Mouse (Mus musculus) ES-CJ7 (cell line): ENCODE results near the gene Kdm2a.

Experiments used
- DNase-seq: peaks from one replicate; pipeline ENCODE4 v3.0.0; 2011; ENCODE audit warnings: low read depth, low spot score

Kdm2a gene

DNA sequence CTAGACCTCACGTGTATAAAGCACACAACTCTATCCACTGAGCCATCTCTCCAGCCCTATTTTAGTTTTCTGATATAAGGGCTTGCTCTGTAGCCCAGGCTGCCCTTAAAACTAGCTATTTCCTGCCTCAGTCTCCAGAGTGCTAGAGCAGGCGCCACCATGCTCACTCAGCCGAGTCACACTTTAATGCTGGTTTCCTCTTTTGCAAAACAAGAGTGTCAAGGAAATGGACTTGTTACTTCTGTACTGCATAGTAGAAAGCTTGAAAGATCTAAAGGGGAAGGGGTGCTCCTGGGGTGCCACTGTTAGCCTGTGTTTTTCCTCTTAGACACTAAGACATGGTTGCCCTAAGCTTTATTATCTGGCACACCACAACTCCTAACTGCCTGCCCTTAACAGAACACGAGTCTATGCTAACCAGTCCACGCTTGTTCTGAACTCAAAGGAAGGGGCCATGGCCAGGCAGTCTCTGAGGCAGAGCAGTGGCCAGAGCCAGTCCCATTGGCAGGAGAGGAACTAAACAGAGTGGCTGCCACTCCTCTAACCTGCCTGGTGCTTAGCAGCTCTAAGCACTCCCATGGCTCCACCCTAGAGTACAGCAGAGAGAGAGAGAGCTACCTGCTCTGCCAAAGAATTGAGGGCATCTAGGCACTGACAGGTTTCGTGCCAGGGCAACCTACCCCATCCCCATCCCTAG lies 98.4 kb downstream of the Kdm2a start:
- DNase-seq = no peak

DNA sequence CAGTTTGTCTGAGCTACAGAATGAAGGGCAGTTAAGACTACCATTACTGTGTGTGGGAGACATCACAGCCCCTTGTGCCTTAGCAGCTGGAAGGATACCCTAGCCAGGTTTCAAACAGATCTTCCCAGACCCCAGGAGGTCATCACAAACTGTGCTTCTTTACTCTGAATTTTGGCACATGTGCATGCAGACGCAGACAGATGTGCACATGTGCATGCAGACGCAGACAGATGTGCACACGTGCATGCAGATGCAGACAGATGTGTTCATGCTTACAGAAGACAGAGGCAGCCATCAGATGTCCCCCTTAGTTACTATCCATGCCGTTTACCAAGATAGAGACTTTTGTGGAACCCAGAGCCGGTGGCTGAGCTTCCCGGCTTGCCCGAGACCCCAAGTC lies 99.0 kb downstream of the Kdm2a start:
- no peak for DNase-seq

GRCm38 (mm10) chr19:4298322-4299121 lies 99.6 kb downstream of the Kdm2a start:
- no peak for DNase-seq

GRCm38 (mm10) chr19:4297851-4298250 lies 100.2 kb downstream of the Kdm2a start:
- no peak for DNase-seq

DNA sequence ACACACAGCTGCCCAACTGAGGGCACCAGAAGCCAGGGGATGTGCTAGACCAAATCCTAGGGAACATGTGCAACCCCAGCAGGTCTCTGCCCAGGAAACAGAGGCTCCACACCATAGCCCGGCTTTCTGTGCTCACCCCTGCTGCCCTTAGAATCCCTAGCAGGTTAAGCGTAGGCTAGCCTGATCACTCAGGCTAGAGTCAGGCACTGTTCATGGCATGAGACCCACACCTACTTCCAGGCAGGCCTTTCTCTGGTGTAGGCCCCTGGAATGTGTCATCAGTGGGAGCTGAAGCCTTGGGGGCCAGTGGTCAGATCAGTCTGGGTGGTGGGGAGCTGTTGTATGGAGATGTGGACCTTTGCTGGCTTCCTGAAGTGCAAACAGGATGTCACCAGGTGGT lies 101.5 kb downstream of the Kdm2a start:
- DNase-seq = no peak

GRCm38 (mm10) chr19:4295391-4295790 lies 102.7 kb downstream of the Kdm2a start:
- DNase-seq = no peak

GRCm38 (mm10) chr19:4294381-4295097 lies 103.5 kb downstream of the Kdm2a start:
- peak; percentile 25 for DNase-seq

DNA sequence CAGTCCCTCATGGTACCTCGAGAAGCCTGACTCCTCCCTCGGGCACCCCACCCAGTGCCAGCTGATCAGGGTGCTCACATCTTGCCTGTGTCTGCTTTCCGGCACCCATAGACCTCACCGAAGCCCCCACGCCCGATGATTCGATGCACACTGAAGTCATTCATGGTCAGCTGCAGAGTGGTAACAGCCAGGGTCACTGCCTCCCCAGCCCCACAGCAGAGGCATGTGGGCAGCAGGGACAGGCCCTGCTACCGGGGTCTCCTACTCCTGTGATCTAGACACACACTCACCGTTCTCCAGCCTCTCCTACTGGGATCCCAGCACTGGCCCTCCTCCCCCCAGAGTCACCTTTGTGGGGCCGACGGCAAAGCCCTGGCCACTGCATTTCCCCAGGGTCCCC lies 106.9 kb downstream of the Kdm2a start:
- no peak for DNase-seq

- no peak for DNase-seq
Measured at GRCm38 (mm10) chr19:4290749-4291148, 107.3 kb downstream of the Kdm2a start.

GRCm38 (mm10) chr19:4283653-4284052 lies 114.4 kb downstream of the Kdm2a start:
- DNase-seq = no peak

DNA sequence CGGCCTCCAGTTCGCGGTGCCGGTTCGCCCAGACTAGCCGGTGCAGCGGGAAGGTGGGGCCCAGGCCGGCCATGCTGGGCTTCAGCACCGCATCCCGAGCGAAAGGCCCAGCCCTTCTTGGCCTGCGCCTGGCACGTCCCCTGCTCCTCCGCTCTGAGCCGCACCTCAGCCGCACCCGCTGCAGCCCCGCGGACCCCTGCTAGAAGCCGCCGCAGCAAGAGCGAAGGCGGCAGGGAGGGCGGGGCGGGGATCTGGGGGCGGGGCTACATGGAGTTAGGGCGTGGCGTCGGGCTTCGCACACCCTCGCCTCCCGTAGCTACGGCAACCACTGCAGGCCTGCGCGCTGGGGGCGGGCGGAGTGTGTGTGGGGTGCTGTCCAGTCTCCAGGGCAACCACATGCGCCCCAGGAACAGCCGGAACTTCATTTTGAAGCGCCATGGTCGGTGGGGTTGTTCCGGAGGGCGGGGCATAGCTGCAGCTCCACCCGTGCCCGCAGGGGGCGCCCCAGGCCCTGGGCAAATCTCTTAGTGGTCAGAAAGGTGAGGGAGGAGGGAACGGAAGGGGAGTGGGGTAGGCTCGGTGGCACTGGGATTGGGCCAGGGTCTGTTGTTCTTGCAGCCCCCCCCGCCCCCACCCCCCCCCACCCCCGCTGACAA lies 115.1 kb downstream of the Kdm2a start, which contains the start of gene Ankrd13d:
Gene Ankrd13d (minus strand): TSS at position 240 of the 656 bp plus-strand sequence.
- peak; percentile 96 for DNase-seq

DNA sequence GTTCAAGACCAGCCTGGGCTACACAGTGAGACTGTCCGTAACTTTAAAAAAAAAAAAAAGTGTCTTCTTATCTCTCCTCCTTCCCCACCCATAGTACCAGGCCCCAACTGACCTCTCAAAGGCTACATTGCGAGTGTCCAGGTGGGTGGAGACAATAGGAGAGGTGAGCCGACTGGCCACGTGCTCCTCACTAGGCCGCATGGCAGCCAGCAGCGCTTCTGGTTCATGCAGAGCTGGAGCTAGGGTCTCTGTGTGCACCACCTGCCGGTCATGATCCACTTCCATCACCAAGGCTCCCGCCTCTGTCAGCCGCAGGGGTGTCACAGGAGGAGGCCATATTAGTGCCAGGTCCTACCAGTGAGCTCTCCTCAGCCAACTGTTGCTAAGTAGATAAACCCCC lies 117.7 kb downstream of the Kdm2a start:
- no peak for DNase-seq

DNA sequence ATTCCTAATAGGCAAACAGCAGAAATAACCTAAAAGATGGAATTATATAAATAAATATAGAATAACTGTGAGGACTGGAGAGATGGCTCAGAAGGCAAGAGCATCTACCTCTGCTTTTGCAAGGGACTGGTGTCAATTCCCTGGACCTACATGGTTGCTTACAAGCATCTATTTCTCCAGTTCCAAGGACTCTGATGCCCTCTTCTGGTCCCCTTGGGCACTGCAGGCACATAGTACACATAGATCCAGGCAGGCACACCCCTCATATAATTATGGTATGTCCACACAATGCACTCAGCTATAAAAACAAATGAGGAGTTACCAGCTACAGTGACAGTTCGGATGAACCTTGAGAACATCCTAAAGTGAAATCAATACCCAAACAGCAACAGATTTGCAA lies 118.6 kb downstream of the Kdm2a start:
- DNase-seq = peak; percentile 75

- no peak for DNase-seq
Measured at GRCm38 (mm10) chr19:4270972-4271371, 127.1 kb downstream of the Kdm2a start.

GRCm38 (mm10) chr19:4270187-4270586 lies 127.9 kb downstream of the Kdm2a start:
- DNase-seq = no peak

DNA sequence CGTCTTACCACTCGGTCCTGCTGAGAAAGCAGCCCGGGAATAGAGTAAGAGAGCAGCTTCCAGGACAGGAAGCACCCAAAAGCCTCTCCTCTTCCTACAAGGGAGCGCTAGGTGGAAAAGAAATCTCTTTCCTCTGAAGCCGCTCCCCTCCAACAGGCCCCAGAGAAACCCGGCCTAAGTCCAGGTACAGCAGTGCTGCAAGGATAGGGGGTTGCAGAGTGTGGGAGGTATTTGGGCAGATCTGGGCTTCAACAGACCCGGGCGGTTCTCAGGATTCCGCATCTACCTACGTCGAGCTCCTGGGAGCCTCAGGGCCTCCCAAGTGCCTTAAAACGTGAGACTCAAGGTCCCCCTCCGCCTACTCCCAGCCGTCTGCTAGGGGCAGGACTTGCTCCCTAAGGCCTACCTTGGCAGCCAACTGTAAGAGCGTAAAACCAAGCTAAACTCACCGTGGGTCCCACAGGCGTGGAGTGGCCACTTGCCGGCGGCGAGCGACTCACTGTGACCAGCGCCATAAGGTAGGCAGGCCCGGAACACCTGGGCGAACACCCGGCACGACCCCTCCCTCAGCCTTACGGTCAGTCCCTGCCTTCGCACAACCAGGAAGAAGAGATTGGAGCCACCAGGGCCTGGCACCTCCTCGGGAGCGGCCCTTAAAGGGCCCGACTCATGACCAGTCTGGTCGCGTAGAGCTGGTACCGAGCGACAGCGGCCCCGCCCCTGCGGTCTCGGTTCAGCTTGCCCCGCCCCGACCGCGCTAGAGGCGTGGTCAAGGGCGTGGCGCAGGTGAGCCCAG lies 129.3 kb downstream of the Kdm2a start, which contains the start of gene Ssh3:
Gene Ssh3 (minus strand): TSS at position 615 of the 796 bp plus-strand sequence.
- DNase-seq = peak; percentile 34

GRCm38 (mm10) chr19:4265956-4266355 lies 132.1 kb downstream of the Kdm2a start:
- peak; percentile 43 for DNase-seq
